Mouse (Mus musculus): ENCODE measurements around the gene Crim1.

DNA sequence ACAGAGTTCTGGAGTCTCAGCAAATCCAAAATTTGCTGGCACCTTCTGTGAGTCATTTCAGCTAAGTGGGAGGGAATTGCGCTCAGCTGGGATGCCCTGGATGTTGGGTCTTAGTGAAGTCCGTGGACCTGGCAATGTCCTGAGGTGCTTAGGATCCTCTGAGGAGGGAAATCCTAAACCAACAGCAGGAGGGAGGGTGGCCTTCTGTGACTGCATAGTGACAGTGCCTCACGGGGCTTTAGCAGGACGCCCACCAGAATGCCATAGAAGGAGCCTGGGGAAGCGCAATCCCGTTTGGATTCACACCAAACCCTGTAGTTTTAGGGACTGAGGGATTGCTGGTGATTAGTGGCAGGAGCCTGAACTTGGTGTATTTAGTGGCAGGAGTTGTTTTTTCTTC is 17.4 kb downstream of the Crim1 start:
- no peak for TF ChIP-seq GATA1 (IDR thresholded peaks at IDR 0.05; ENCODE audit: low read length)
- no peak for TF ChIP-seq TAL1 (IDR thresholded peaks at IDR 0.05; ENCODE audit: low read length)

All from erythroblast, embryonic 14.5 days (primary cell).